Mouse (Mus musculus) stomach, embryonic 16.5 days (tissue): ENCODE results near the gene Sh2d1b2. TPM values are rescaled to one million over a fixed set of nuclear protein-coding genes. Genes with fewer than 3 reads are reported as not detected.

Experiments
- ATAC-seq: fragments of 200-750 bp; cut with Nextera tagmentation; 2 replicates; pipeline ENCODE4 v1.8.0; 2017; ENCODE audit warnings: moderate number of reproducible peaks, moderate TSS enrichment; ENCODE audit not compliant: insufficient read depth, low FRiP score
- H3K27ac ChIP-seq: fragments of 300-500 bp; sonication (generic); 2 replicates; pipeline ENCODE4 v1.5.1; 2014; ENCODE audit warnings: low read length
- H3K27me3 ChIP-seq: fragments of 300-500 bp; sonication (generic); 2 replicates; pipeline ENCODE4 v1.6.1; 2014; ENCODE audit warnings: low read length, control low read depth, mixed read lengths; ENCODE audit not compliant: control insufficient read depth, insufficient read depth
- H3K36me3 ChIP-seq: fragments of 300-500 bp; sonication (generic); 2 replicates; pipeline ENCODE4 v1.6.1; 2014; ENCODE audit warnings: low read length; ENCODE audit not compliant: control insufficient read depth, insufficient read depth
- H3K4me1 ChIP-seq: fragments of 300-500 bp; sonication (generic); 2 replicates; pipeline ENCODE4 v1.6.1; 2014; ENCODE audit warnings: low read length, control low read depth, mixed read lengths; ENCODE audit not compliant: control insufficient read depth, insufficient read depth
- H3K4me2 ChIP-seq: fragments of 300-500 bp; sonication (generic); 2 replicates; pipeline ENCODE4 v1.6.1; 2014; ENCODE audit warnings: low read depth, low read length, mixed read lengths
- H3K4me3 ChIP-seq: fragments of 300-500 bp; sonication (generic); replicated peaks from 2 replicates; pipeline ENCODE4 v1.5.1; 2014; ENCODE audit warnings: mild to moderate bottlenecking, low read length
- H3K9ac ChIP-seq: fragments of 300-500 bp; sonication (generic); 2 replicates; pipeline ENCODE4 v1.6.1; 2014; ENCODE audit warnings: low read length
- H3K9me3 ChIP-seq: fragments of 300-500 bp; sonication (generic); replicated peaks from 2 replicates; pipeline ENCODE4 v1.6.1; 2016; ENCODE audit warnings: low read length, control low read depth; ENCODE audit not compliant: control insufficient read depth
- WGBS: fragments of 180-500 bp; shearing (Covaris S2); extraction: QIAGEN DNeasy Blood & Tissue Kit; methylation state at CpG from one replicate; pipeline ENCODE4 v1.1.7; 2014; 5-methylcytosine and 5-hydroxymethylcytosine counted together
- polyA plus RNA-seq: library from polyadenylated mRNA; unstranded; fragments of >200 nt; fragmentation: Nextera tagmentation; extraction: Ambion mirVana; gene quantifications from 2 replicates; pipeline ENCODE4 v1.2.1, GENCODE M21; 2015

Sh2d1b2 gene
- polyA plus RNA-seq, 1 experiment from 2014 or later: not detected

DNA sequence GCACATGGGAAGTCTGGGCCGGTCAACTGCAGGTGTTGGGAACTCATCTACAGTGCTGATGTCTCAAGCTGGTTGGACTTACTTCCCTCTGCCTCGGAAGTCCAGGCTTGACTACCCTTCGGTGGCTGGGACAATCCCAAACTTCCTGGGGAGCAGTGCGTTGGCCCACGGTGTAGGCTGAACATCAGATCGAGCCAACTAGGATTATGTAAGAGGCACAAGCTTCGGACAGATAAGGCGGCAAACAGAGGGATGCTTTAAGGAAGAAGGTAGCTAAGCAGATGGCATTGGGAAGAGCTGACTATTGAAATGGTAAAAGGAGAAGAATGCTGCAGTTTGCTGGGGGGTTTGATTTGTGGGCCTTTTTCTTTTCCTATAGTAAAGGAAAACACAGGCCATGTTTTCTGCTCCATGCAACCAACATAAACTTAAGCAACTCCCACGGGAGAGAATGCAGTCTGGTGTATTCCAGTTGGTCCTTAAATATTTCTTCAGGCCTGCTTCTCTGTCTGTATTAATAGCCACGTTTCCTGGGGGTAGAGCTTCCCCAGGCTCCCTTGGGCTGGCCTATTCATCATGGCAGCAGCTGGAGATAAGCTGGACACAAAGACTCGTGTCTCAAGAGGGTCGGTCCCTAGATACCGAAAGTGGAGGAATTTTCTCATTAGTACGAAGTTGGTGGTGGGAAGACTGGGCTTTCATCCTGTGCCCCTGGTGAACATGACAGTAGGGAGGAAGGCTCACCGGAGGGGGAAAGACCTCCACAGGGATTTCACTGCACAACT lies 62.4 kb downstream of the Sh2d1b2 start:
- H3K9me3 ChIP-seq: no peaks in the 10 kb centered on the region
- H3K36me3 ChIP-seq: no peaks in the 10 kb centered on the region
- no peak overlapping the region for H3K27ac ChIP-seq
- no peak overlapping the region for H3K4me2 ChIP-seq
- H3K4me1 ChIP-seq: no peaks in the 10 kb centered on the region
- no peak overlapping the region for H3K4me3 ChIP-seq
- no peak for ATAC-seq
- H3K9ac ChIP-seq: no peak overlapping the region
- WGBS: 70% methylated on average over 15 of the region's 15 CpGs
- H3K27me3 ChIP-seq: no peaks in the 10 kb centered on the region

GRCm38 (mm10) chr1:170299496-170299895 lies 66.9 kb downstream of the Sh2d1b2 start:
- H3K9ac ChIP-seq: no peak overlapping the region
- no peak overlapping the region for H3K4me3 ChIP-seq
- WGBS: 78% methylated on average over 4 of the region's 4 CpGs
- H3K4me1 ChIP-seq: no peaks in the 10 kb centered on the region
- no peaks in the 10 kb centered on the region for H3K27me3 ChIP-seq
- no peaks in the 10 kb centered on the region for H3K36me3 ChIP-seq
- H3K9me3 ChIP-seq: no peaks in the 10 kb centered on the region
- no peak for ATAC-seq
- no peak overlapping the region for H3K4me2 ChIP-seq
- no peak overlapping the region for H3K27ac ChIP-seq

- H3K4me2 ChIP-seq: no peak overlapping the region
- no peak overlapping the region for H3K4me3 ChIP-seq
- no peak overlapping the region for H3K9ac ChIP-seq
- WGBS: 95% methylated on average over 9 of the region's 9 CpGs
- no peaks in the 10 kb centered on the region for H3K9me3 ChIP-seq
- H3K4me1 ChIP-seq: no peaks in the 10 kb centered on the region
- H3K27ac ChIP-seq: no peak overlapping the region
- no peak for ATAC-seq
- no peaks in the 10 kb centered on the region for H3K27me3 ChIP-seq
- no peaks in the 10 kb centered on the region for H3K36me3 ChIP-seq
These were observed 69.1 kb downstream of the Sh2d1b2 start for GRCm38 (mm10) chr1:170301686-170302085.

DNA sequence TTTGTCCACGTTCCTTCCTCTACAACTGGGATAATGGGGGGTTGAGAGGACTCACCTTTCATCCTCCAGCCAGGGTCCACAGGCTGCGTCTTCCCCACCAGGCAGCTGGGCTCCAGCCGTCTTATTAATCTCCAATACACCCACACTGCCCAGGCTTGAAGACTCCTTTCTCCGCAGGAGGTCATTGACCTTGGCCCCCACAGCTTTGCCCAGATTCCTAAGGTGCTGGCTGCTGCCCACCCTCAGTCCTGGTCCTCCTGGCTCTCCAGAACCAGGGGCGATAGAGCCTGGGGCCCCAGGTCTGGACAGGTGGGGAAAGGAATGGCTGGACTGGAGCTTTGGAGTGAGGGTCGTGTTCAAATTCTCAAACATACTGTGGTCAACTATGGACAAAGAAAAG lies 69.9 kb downstream of the Sh2d1b2 start:
- Histone ChIP-seq H3K9me3 (no peaks in the 10 kb centered on the region), H3K27me3 (no peaks in the 10 kb centered on the region), H3K9ac (no peak overlapping the region), H3K4me2 (no peak overlapping the region), H3K4me3 (no peak overlapping the region), H3K4me1 (no peaks in the 10 kb centered on the region), H3K36me3 (no peaks in the 10 kb centered on the region), H3K27ac (no peak overlapping the region)
- 80% methylated on average over 6 of the region's 6 CpGs for WGBS
- ATAC-seq: no peak

- Histone ChIP-seq H3K4me3 (no peak overlapping the region), H3K9me3 (no peaks in the 10 kb centered on the region), H3K9ac (no peak overlapping the region), H3K36me3 (no peaks in the 10 kb centered on the region), H3K27me3 (no peaks in the 10 kb centered on the region), H3K4me2 (no peak overlapping the region), H3K27ac (no peak overlapping the region), H3K4me1 (no peaks in the 10 kb centered on the region)
- 77% methylated on average over 6 of the region's 6 CpGs for WGBS
- no peak for ATAC-seq
These were observed 70.6 kb downstream of the Sh2d1b2 start for GRCm38 (mm10) chr1:170303103-170303502.

Other genes starting within 250 kb of the Sh2d1b2 start
- gene Ddr2, start 122.0 kb upstream of the Sh2d1b2 start, polyA plus RNA-seq: 57.1 and 60.3 TPM in 2 replicates
- gene Uap1, start 57.8 kb upstream of the Sh2d1b2 start, polyA plus RNA-seq: 58.9 and 64.0 TPM in 2 replicates
- gene Uhmk1, start 17.4 kb upstream of the Sh2d1b2 start, polyA plus RNA-seq: 7.3 and 7.8 TPM in 2 replicates
- gene Sh2d1b1, start 44.6 kb downstream of the Sh2d1b2 start, polyA plus RNA-seq: 0.12 and 0.43 TPM in 2 replicates
- gene Gm7694, start 73.6 kb downstream of the Sh2d1b2 start, polyA plus RNA-seq: 4.6 and 4.8 TPM in 2 replicates
- 1.1 and 2.0 TPM in 2 replicates for gene Spata46, start 76.1 kb downstream of the Sh2d1b2 start, polyA plus RNA-seq